Mouse (Mus musculus) embryonic facial prominence, embryonic 14.5 days (tissue): ENCODE results near the gene Vmn1r171. TPM values are rescaled to one million over a fixed set of nuclear protein-coding genes. Genes with fewer than 3 reads are reported as not detected.
"Not testable (repeated sequence)": the region's sequence is repeated elsewhere in the genome, so short reads cannot be mapped to it uniquely, and the experiment has no call there.

Experiments used
- ATAC-seq: fragments of 200-750 bp; cut with Nextera tagmentation; 2 replicates; pipeline ENCODE4 v1.8.0; 2017; ENCODE audit warnings: low read depth, moderate number of reproducible peaks, moderate TSS enrichment
- DNase-seq: peaks from one replicate; pipeline ENCODE4 v3.0.0-alpha.2; 2015; ENCODE audit warnings: low spot score
- H3K27ac ChIP-seq: fragments of 300-500 bp; sonication (generic); replicated peaks from 2 replicates; pipeline ENCODE4 v1.5.1; 2014; ENCODE audit warnings: low read depth, mild to moderate bottlenecking, low read length, moderate library complexity
- H3K27me3 ChIP-seq: fragments of 300-500 bp; sonication (generic); replicated peaks from 2 replicates; pipeline ENCODE4 v1.6.1; 2014; ENCODE audit warnings: low read length; ENCODE audit not compliant: control insufficient read depth, insufficient read depth
- H3K36me3 ChIP-seq: fragments of 300-500 bp; sonication (generic); 2 replicates; pipeline ENCODE4 v1.6.1; 2014; ENCODE audit warnings: low read length, mixed read lengths; ENCODE audit not compliant: control insufficient read depth, insufficient read depth
- H3K4me1 ChIP-seq: fragments of 300-500 bp; sonication (generic); 2 replicates; pipeline ENCODE4 v1.6.1; 2014; ENCODE audit warnings: antibody characterized with exemption, low read length; ENCODE audit not compliant: control insufficient read depth, insufficient read depth
- H3K4me2 ChIP-seq: fragments of 300-500 bp; sonication (generic); 2 replicates; pipeline ENCODE4 v1.6.1; 2014; ENCODE audit warnings: low read depth, mild to moderate bottlenecking, low read length, moderate library complexity, mixed read lengths
- H3K4me3 ChIP-seq: fragments of 300-500 bp; sonication (generic); 2 replicates; pipeline ENCODE4 v1.5.1; 2014; ENCODE audit warnings: low read depth, mild to moderate bottlenecking, low read length
- H3K9ac ChIP-seq: fragments of 300-500 bp; sonication (generic); 2 replicates; pipeline ENCODE4 v1.6.1; 2014; ENCODE audit warnings: low read depth, mild to moderate bottlenecking, low read length, moderate library complexity, mixed read lengths
- H3K9me3 ChIP-seq: fragments of 300-500 bp; sonication (generic); 2 replicates; pipeline ENCODE4 v1.6.1; 2016; ENCODE audit warnings: low read length; ENCODE audit not compliant: control insufficient read depth
- WGBS: fragments of 180-500 bp; shearing (Covaris S2); extraction: QIAGEN DNeasy Blood & Tissue Kit; methylation state at CpG from one replicate; pipeline ENCODE4 v1.1.7; 2014; 5-methylcytosine and 5-hydroxymethylcytosine counted together
- polyA plus RNA-seq: library from polyadenylated mRNA; unstranded; fragments of >200 nt; fragmentation: Nextera tagmentation; extraction: Ambion mirVana; gene quantifications from 2 replicates; pipeline ENCODE4 v1.2.1, GENCODE M21; 2014

Gene Vmn1r171
- not detected in 2 replicates for polyA plus RNA-seq

- Histone ChIP-seq H3K4me2 (no peak within 1 kb of the TSS), H3K9ac (no peak within 1 kb of the TSS), H3K27me3 (no peaks in the 10 kb centered on the region), H3K36me3 (no peaks in the 10 kb centered on the region), H3K4me1 (no peaks in the 10 kb centered on the region), H3K27ac (no peak within 1 kb of the TSS), H3K9me3 (0 out of 2 replicates have a peak, but pooled peaks cover 5% of the 10 kb centered on the region), H3K4me3 (no peak within 1 kb of the TSS)
- DNase-seq = no peak
- ATAC-seq = no peak
These were observed at the start of gene Vmn1r171 for GRCm38 (mm10) chr7:23630422-23630821. Vmn1r171 (plus strand) TSS chr7:23630722.

GRCm38 (mm10) chr7:23605875-23606274 lies 24.6 kb upstream of the Vmn1r171 start, which contains the start of gene Vmn1r170:
Vmn1r170 (plus strand) TSS chr7:23606175.
- DNase-seq, H3K36me3 ChIP-seq, ATAC-seq, H3K27me3 ChIP-seq, H3K9ac ChIP-seq, H3K9me3 ChIP-seq, H3K4me3 ChIP-seq, H3K27ac ChIP-seq, H3K4me2 ChIP-seq, H3K4me1 ChIP-seq: not testable (repeated sequence)
- WGBS = 27% methylated on average over 1 of the region's 1 CpGs

- ATAC-seq (no peak), DNase-seq (no peak)
- Histone ChIP-seq H3K27ac (no peak within 1 kb of the TSS), H3K9me3 (0 out of 2 replicates have a peak, but pooled peaks cover 4% of the 10 kb centered on the region), H3K9ac (no peak within 1 kb of the TSS), H3K36me3 (no peaks in the 10 kb centered on the region), H3K27me3 (no peaks in the 10 kb centered on the region), H3K4me3 (no peak within 1 kb of the TSS), H3K4me1 (no peaks in the 10 kb centered on the region), H3K4me2 (no peak within 1 kb of the TSS)
- 62% methylated on average over 2 of the region's 2 CpGs for WGBS
These were observed 27.5 kb downstream of the Vmn1r171 start, which contains the start of gene Vmn1r172 for GRCm38 (mm10) chr7:23658016-23658415. Vmn1r172 (plus strand) TSS chr7:23658316.

Other genes with a start within 250 kb of the Vmn1r171 start
- 0.10 and 0.16 TPM in 2 replicates for gene Nlrp5, start 244.8 kb upstream of the Vmn1r171 start, polyA plus RNA-seq
- gene Vmn1r167, start 123.5 kb upstream of the Vmn1r171 start, polyA plus RNA-seq = not detected in 2 replicates
- gene Vmn1r168, start 91.0 kb upstream of the Vmn1r171 start, polyA plus RNA-seq = not detected in 2 replicates
- not detected in 2 replicates for gene Vmn1r169, start 55.2 kb upstream of the Vmn1r171 start, polyA plus RNA-seq
- gene Vmn1r170, start 24.5 kb upstream of the Vmn1r171 start, polyA plus RNA-seq = not detected in 2 replicates
- gene Vmn1r172, start 27.6 kb downstream of the Vmn1r171 start, polyA plus RNA-seq = not detected in 2 replicates
- gene Vmn1r173, start 70.0 kb downstream of the Vmn1r171 start, polyA plus RNA-seq = not detected in 2 replicates
- gene Vmn1r174, start 121.5 kb downstream of the Vmn1r171 start, polyA plus RNA-seq = not detected in 2 replicates
- gene Vmn1r175, start 179.9 kb downstream of the Vmn1r171 start, polyA plus RNA-seq = not detected in 2 replicates
- gene Vmn1r176, start 206.7 kb downstream of the Vmn1r171 start, polyA plus RNA-seq = not detected in 2 replicates
- not detected in 2 replicates for gene Vmn1r177, start 235.7 kb downstream of the Vmn1r171 start, polyA plus RNA-seq